Mouse (Mus musculus) liver, embryonic 15.5 days (tissue): ENCODE results near the gene Hoxd11. TPM values are rescaled to one million over a fixed set of nuclear protein-coding genes. Genes with fewer than 3 reads are reported as not detected.

ENCODE experiments used
- ATAC-seq: fragments of 200-750 bp; cut with Nextera tagmentation; 2 replicates; pipeline ENCODE4 v1.8.0; 2017; ENCODE audit warnings: moderate number of reproducible peaks, mild to moderate bottlenecking, moderate library complexity; ENCODE audit not compliant: insufficient read depth
- H3K27ac ChIP-seq: fragments of 300-500 bp; sonication (generic); replicated peaks from 2 replicates; pipeline ENCODE4 v1.5.1; 2015; ENCODE audit warnings: mild to moderate bottlenecking, inconsistent platforms
- H3K27me3 ChIP-seq: fragments of 300-500 bp; sonication (generic); 2 replicates; pipeline ENCODE4 v1.6.1; 2015; ENCODE audit warnings: mild to moderate bottlenecking, inconsistent platforms
- H3K36me3 ChIP-seq: fragments of 300-500 bp; sonication (generic); replicated peaks from 2 replicates; pipeline ENCODE4 v1.6.1; 2015; ENCODE audit warnings: moderate library complexity, mild to moderate bottlenecking, inconsistent platforms
- H3K4me1 ChIP-seq: fragments of 300-500 bp; sonication (generic); replicated peaks from 2 replicates; pipeline ENCODE4 v1.6.1; 2015; ENCODE audit warnings: inconsistent platforms
- H3K4me2 ChIP-seq: fragments of 300-500 bp; sonication (generic); 2 replicates; pipeline ENCODE4 v1.6.1; 2015; ENCODE audit warnings: moderate library complexity, mild to moderate bottlenecking, inconsistent platforms
- H3K4me3 ChIP-seq: fragments of 300-500 bp; sonication (generic); replicated peaks from 2 replicates; pipeline ENCODE4 v1.5.1; 2015; ENCODE audit warnings: mild to moderate bottlenecking, inconsistent platforms
- H3K9ac ChIP-seq: fragments of 300-500 bp; sonication (generic); 2 replicates; pipeline ENCODE4 v1.6.1; 2015; ENCODE audit warnings: moderate library complexity, mild to moderate bottlenecking, inconsistent platforms
- H3K9me3 ChIP-seq: fragments of 300-500 bp; sonication (generic); replicated peaks from 2 replicates; pipeline ENCODE4 v1.6.1; 2016; ENCODE audit warnings: inconsistent platforms
- WGBS: fragments of 180-500 bp; shearing (Covaris S2); methylation state at CpG from one replicate; pipeline ENCODE4 v1.1.7; 2015; ENCODE audit warnings: mixed read lengths; ENCODE audit not compliant: insufficient replicate concordance; 5-methylcytosine and 5-hydroxymethylcytosine counted together
- polyA plus RNA-seq: library from polyadenylated mRNA; unstranded; fragments of >200 nt; fragmentation: Nextera tagmentation; extraction: Ambion mirVana; gene quantifications from 2 replicates; pipeline ENCODE4 v1.2.1, GENCODE M21; 2015

The Hoxd11 gene
- polyA plus RNA-seq, 1 experiment from 2014 or later, result not detected

GRCm38 (mm10) chr2:74684106-74684505 is 4.7 kb downstream of the Hoxd11 start:
- no peak overlapping the region for H3K9ac ChIP-seq
- H3K9me3 ChIP-seq, result no peaks in the 10 kb centered on the region
- H3K27me3 ChIP-seq, result peaks cover 99% of the 10 kb centered on the region
- no peaks in the 10 kb centered on the region for H3K36me3 ChIP-seq
- no peak overlapping the region for H3K27ac ChIP-seq
- no peak overlapping the region for H3K4me2 ChIP-seq
- peaks cover 9% of the 10 kb centered on the region for H3K4me1 ChIP-seq
- under 1% methylated on average over 12 of the region's 12 CpGs for WGBS
- H3K4me3 ChIP-seq, result no peak overlapping the region
- no peak for ATAC-seq

GRCm38 (mm10) chr2:74685059-74685603 is 5.8 kb downstream of the Hoxd11 start:
- peaks cover 99% of the 10 kb centered on the region for H3K27me3 ChIP-seq
- H3K4me2 ChIP-seq, result no peak overlapping the region
- no peak overlapping the region for H3K9ac ChIP-seq
- H3K4me1 ChIP-seq, result peaks cover 9% of the 10 kb centered on the region
- WGBS, result 9% methylated on average over 4 of the region's 4 CpGs
- H3K9me3 ChIP-seq, result no peaks in the 10 kb centered on the region
- no peak overlapping the region for H3K4me3 ChIP-seq
- ATAC-seq, result no peak
- H3K36me3 ChIP-seq, result no peaks in the 10 kb centered on the region
- no peak overlapping the region for H3K27ac ChIP-seq

- Histone ChIP-seq H3K4me3 (no peak overlapping the region), H3K36me3 (no peaks in the 10 kb centered on the region)
Measured at GRCm38 (mm10) chr2:74686301-74686987, 7.1 kb downstream of the Hoxd11 start.

DNA sequence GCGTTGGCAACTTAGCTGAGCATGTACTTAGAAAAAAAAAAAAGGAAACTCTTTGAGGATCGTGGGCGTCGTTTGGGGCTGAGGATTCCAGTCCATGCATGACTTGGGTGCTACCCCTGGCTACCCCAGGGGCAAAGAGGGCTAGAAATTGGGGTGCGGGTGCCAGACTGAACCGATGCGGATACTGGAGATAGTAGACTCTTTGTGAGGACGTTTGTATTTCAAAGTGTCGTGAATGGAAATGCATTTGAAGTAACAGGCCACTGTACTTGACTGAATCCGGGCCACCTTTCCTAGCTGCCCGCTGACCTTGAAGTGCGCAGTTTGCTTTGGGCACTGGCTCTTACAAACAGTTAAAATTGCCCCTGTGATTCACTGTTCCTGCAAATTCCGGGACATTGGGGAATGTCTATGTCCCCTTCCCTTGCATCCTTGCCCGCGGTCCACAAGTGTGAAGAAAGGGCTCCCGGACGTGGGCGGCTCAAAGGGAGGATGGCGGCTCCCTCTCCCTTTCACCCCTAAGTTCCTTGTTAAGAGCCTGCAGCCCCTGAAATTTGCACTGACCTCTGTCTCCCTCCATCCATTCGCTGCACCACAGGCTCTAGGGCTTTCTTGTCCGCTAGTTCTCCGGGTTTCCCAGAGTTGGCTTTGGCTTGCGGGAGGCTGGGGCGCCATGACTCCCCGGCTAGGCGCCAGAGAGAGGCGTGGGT is 7.8 kb downstream of the Hoxd11 start:
- Histone ChIP-seq H3K27ac (no peak overlapping the region), H3K4me3 (no peak overlapping the region), H3K4me2 (no peak overlapping the region), H3K4me1 (peaks cover 5% of the 10 kb centered on the region), H3K36me3 (no peaks in the 10 kb centered on the region), H3K27me3 (peaks cover 99% of the 10 kb centered on the region), H3K9me3 (no peaks in the 10 kb centered on the region), H3K9ac (no peak overlapping the region)
- no peak for ATAC-seq
- 2% methylated on average over 27 of the region's 27 CpGs for WGBS

More at GRCm38 (mm10) chr2:74686301-74686987, 7.1 kb downstream of the Hoxd11 start:
- H3K4me2 ChIP-seq, result no peak overlapping the region
- no peak overlapping the region for H3K27ac ChIP-seq
- WGBS, result 5% methylated on average over 17 of the region's 17 CpGs
- ATAC-seq, result no peak
- H3K27me3 ChIP-seq, result peaks cover 99% of the 10 kb centered on the region
- H3K9me3 ChIP-seq, result no peaks in the 10 kb centered on the region
- H3K4me1 ChIP-seq, result peaks cover 9% of the 10 kb centered on the region
- no peak overlapping the region for H3K9ac ChIP-seq

GRCm38 (mm10) chr2:74687698-74688555 is 8.6 kb downstream of the Hoxd11 start:
- H3K9me3 ChIP-seq, result no peaks in the 10 kb centered on the region
- WGBS, result 2% methylated on average over 31 of the region's 31 CpGs
- H3K4me2 ChIP-seq, result no peak overlapping the region
- no peak for ATAC-seq
- no peak overlapping the region for H3K27ac ChIP-seq
- no peaks in the 10 kb centered on the region for H3K36me3 ChIP-seq
- no peak overlapping the region for H3K9ac ChIP-seq
- no peak overlapping the region for H3K4me3 ChIP-seq
- H3K4me1 ChIP-seq, result no peaks in the 10 kb centered on the region
- peaks cover 99% of the 10 kb centered on the region for H3K27me3 ChIP-seq

- no peaks in the 10 kb centered on the region for H3K4me1 ChIP-seq
- H3K36me3 ChIP-seq, result no peaks in the 10 kb centered on the region
- no peak overlapping the region for H3K9ac ChIP-seq
- 4% methylated on average over 12 of the region's 12 CpGs for WGBS
- no peak overlapping the region for H3K4me2 ChIP-seq
- no peak overlapping the region for H3K27ac ChIP-seq
- no peak overlapping the region for H3K4me3 ChIP-seq
- no peak for ATAC-seq
- no peaks in the 10 kb centered on the region for H3K9me3 ChIP-seq
- H3K27me3 ChIP-seq, result peaks cover 99% of the 10 kb centered on the region
Measured at GRCm38 (mm10) chr2:74688795-74689573, 9.6 kb downstream of the Hoxd11 start.

DNA sequence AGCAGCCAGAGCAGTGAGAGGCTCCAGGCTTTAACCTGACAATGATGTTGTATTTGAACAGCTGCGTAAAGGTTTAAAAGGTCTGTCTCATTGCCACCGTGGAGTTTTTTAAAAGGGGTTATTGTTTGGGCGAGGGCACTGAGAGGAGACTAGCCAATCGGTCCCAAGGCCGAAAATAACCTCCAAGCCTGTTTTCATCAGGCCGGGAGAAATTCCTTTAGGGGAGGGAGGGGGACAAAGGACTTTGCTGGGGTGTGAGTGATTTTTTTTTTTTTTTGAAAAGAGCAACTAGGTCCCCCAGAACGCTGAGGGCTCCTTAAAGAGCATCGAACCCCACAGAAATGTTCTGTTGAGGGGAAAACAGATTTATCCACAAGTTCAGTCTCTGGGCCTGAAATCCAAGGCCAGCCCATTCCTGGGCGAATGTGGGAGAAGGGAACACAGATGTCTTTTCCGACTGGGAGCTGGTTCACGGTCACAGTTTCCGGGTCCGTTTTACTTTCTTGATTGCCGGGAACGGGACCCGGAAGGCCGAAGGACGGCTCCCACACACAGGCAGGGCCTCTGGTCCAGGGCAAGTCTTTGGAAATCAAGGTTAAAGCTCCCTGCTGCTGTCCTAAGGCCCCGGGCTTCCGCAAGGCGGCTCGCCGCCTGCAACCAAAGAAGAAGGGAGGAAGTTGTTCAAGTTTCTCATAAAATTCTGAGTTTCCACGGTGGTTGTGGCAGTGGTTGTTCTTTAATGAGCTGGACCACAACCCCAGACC is 10.4 kb downstream of the Hoxd11 start:
- H3K4me1 ChIP-seq, result no peaks in the 10 kb centered on the region
- under 1% methylated on average over 24 of the region's 24 CpGs for WGBS
- no peak overlapping the region for H3K4me3 ChIP-seq
- H3K27me3 ChIP-seq, result peaks cover 99% of the 10 kb centered on the region
- H3K36me3 ChIP-seq, result no peaks in the 10 kb centered on the region
- no peak overlapping the region for H3K4me2 ChIP-seq
- no peak overlapping the region for H3K27ac ChIP-seq
- no peaks in the 10 kb centered on the region for H3K9me3 ChIP-seq
- H3K9ac ChIP-seq, result no peak overlapping the region
- ATAC-seq, result no peak

GRCm38 (mm10) chr2:74690338-74690716 is 11.0 kb downstream of the Hoxd11 start:
- Histone ChIP-seq H3K4me3 (no peak overlapping the region), H3K9me3 (no peaks in the 10 kb centered on the region), H3K9ac (no peak overlapping the region), H3K4me1 (no peaks in the 10 kb centered on the region), H3K27me3 (peaks cover 99% of the 10 kb centered on the region), H3K27ac (no peak overlapping the region), H3K4me2 (no peak overlapping the region), H3K36me3 (no peaks in the 10 kb centered on the region)
- no peak for ATAC-seq
- 4% methylated on average over 8 of the region's 8 CpGs for WGBS

GRCm38 (mm10) chr2:74691022-74691951 is 11.9 kb downstream of the Hoxd11 start, which contains the start of gene Hoxd10:
Gene Hoxd10, plus strand, starts transcription at chr2:74691924.
- Histone ChIP-seq H3K9me3 (no peaks in the 10 kb centered on the region), H3K4me2 (no peak within 1 kb of the TSS), H3K4me1 (no peaks in the 10 kb centered on the region), H3K27me3 (peaks cover 100% of the 10 kb centered on the region), H3K36me3 (no peaks in the 10 kb centered on the region), H3K27ac (no peak within 1 kb of the TSS), H3K4me3 (no peak within 1 kb of the TSS), H3K9ac (no peak within 1 kb of the TSS)
- no peak for ATAC-seq
- 2% methylated on average over 56 of the region's 56 CpGs for WGBS
